Mouse (Mus musculus): ENCODE measurements around the gene Fam20a. TPM values are rescaled to one million over a fixed set of nuclear protein-coding genes. Genes with fewer than 3 reads are reported as not detected.

Fam20a gene
- polyA plus RNA-seq, 1 experiment from 2014 or later, result 1.2 TPM

GRCm38 (mm10) chr11:109680934-109681333 lies 41.1 kb downstream of the Fam20a start:
- WGBS (ENCODE audit: insufficient replicate concordance), result 39% methylated on average over 9 of the region's 9 CpGs
- Histone ChIP-seq H3K4me1 (ENCODE audit: control insufficient read depth, insufficient read depth, low read length) (peaks cover 10% of the 10 kb centered on the region), H3K27me3 (ENCODE audit: control insufficient read depth, insufficient read depth, low read length) (no peaks in the 10 kb centered on the region), H3K9ac (ENCODE audit: low read depth, low read length) (no peak overlapping the region), H3K27ac (ENCODE audit: low read depth, low read length) (no peak overlapping the region), H3K4me2 (no peak overlapping the region), H3K4me3 (ENCODE audit: low read depth, low read length) (no peak overlapping the region), H3K36me3 (ENCODE audit: control insufficient read depth, insufficient read depth, low read length) (no peaks in the 10 kb centered on the region), H3K9me3 (replicated peaks; ENCODE audit: control insufficient read depth, low read length) (no peaks in the 10 kb centered on the region)
- no peak for ATAC-seq (replicated peaks; ENCODE audit: insufficient number of reproducible peaks, low FRiP score, low TSS enrichment)

GRCm38 (mm10) chr11:109678291-109678690 lies 43.8 kb downstream of the Fam20a start:
- no peak for ATAC-seq (replicated peaks; ENCODE audit: insufficient number of reproducible peaks, low FRiP score, low TSS enrichment)
- no peak overlapping the region for H3K4me2 ChIP-seq
- 73% methylated on average over 12 of the region's 12 CpGs for WGBS (ENCODE audit: insufficient replicate concordance)
- H3K4me3 ChIP-seq (ENCODE audit: low read depth, low read length), result no peak overlapping the region
- no peaks in the 10 kb centered on the region for H3K36me3 ChIP-seq (ENCODE audit: control insufficient read depth, insufficient read depth, low read length)
- no peaks in the 10 kb centered on the region for H3K9me3 ChIP-seq (replicated peaks; ENCODE audit: control insufficient read depth, low read length)
- H3K4me1 ChIP-seq (ENCODE audit: control insufficient read depth, insufficient read depth, low read length), result peaks cover 10% of the 10 kb centered on the region
- no peak overlapping the region for H3K27ac ChIP-seq (ENCODE audit: low read depth, low read length)
- no peaks in the 10 kb centered on the region for H3K27me3 ChIP-seq (ENCODE audit: control insufficient read depth, insufficient read depth, low read length)
- H3K9ac ChIP-seq (ENCODE audit: low read depth, low read length), result no peak overlapping the region

GRCm38 (mm10) chr11:109676621-109677373 lies 45.3 kb downstream of the Fam20a start:
- ATAC-seq (replicated peaks; ENCODE audit: insufficient number of reproducible peaks, low FRiP score, low TSS enrichment), result no peak
- 70% methylated on average over 12 of the region's 12 CpGs for WGBS (ENCODE audit: insufficient replicate concordance)
- H3K4me1 ChIP-seq (ENCODE audit: control insufficient read depth, insufficient read depth, low read length), result peaks cover 13% of the 10 kb centered on the region
- H3K4me2 ChIP-seq, result no peak overlapping the region
- H3K9ac ChIP-seq (ENCODE audit: low read depth, low read length), result no peak overlapping the region
- no peaks in the 10 kb centered on the region for H3K9me3 ChIP-seq (replicated peaks; ENCODE audit: control insufficient read depth, low read length)
- no peak overlapping the region for H3K27ac ChIP-seq (ENCODE audit: low read depth, low read length)
- H3K36me3 ChIP-seq (ENCODE audit: control insufficient read depth, insufficient read depth, low read length), result no peaks in the 10 kb centered on the region
- H3K4me3 ChIP-seq (ENCODE audit: low read depth, low read length), result no peak overlapping the region
- no peaks in the 10 kb centered on the region for H3K27me3 ChIP-seq (ENCODE audit: control insufficient read depth, insufficient read depth, low read length)

- Histone ChIP-seq H3K27ac (ENCODE audit: low read depth, low read length) (no peak overlapping the region), H3K4me3 (ENCODE audit: low read depth, low read length) (no peak overlapping the region), H3K9me3 (replicated peaks; ENCODE audit: control insufficient read depth, low read length) (no peaks in the 10 kb centered on the region), H3K36me3 (ENCODE audit: control insufficient read depth, insufficient read depth, low read length) (peaks cover under 1% of the 10 kb centered on the region; the same call in 1 of the 2 replicates), H3K4me1 (ENCODE audit: control insufficient read depth, insufficient read depth, low read length) (0 out of 2 replicates have a peak, but pooled peaks cover 6% of the 10 kb centered on the region), H3K9ac (ENCODE audit: low read depth, low read length) (no peak overlapping the region), H3K4me2 (no peak overlapping the region), H3K27me3 (ENCODE audit: control insufficient read depth, insufficient read depth, low read length) (no peaks in the 10 kb centered on the region)
- ATAC-seq (replicated peaks; ENCODE audit: insufficient number of reproducible peaks, low FRiP score, low TSS enrichment), result no peak
- 85% methylated on average over 9 of the region's 9 CpGs for WGBS (ENCODE audit: insufficient replicate concordance)
Measured at GRCm38 (mm10) chr11:109675771-109676170, 46.3 kb downstream of the Fam20a start.

GRCm38 (mm10) chr11:109675208-109675607 lies 46.9 kb downstream of the Fam20a start:
- 81% methylated on average over 3 of the region's 3 CpGs for WGBS (ENCODE audit: insufficient replicate concordance)

GRCm38 (mm10) chr11:109674542-109674941 lies 47.5 kb downstream of the Fam20a start:
- H3K27me3 ChIP-seq (ENCODE audit: control insufficient read depth, insufficient read depth, low read length), result no peaks in the 10 kb centered on the region
- WGBS (ENCODE audit: insufficient replicate concordance), result 71% methylated on average over 11 of the region's 11 CpGs

More at GRCm38 (mm10) chr11:109675208-109675607, 46.9 kb downstream of the Fam20a start:
- H3K4me1 ChIP-seq (ENCODE audit: control insufficient read depth, insufficient read depth, low read length), result 0 out of 2 replicates have a peak, but pooled peaks cover 3% of the 10 kb centered on the region
- no peak overlapping the region for H3K4me2 ChIP-seq
- ATAC-seq (replicated peaks; ENCODE audit: insufficient number of reproducible peaks, low FRiP score, low TSS enrichment), result no peak
- no peak overlapping the region for H3K9ac ChIP-seq (ENCODE audit: low read depth, low read length)
- H3K36me3 ChIP-seq (ENCODE audit: control insufficient read depth, insufficient read depth, low read length), result peaks cover 3% of the 10 kb centered on the region; the same call in 1 of the 2 replicates
- no peak overlapping the region for H3K4me3 ChIP-seq (ENCODE audit: low read depth, low read length)
- no peaks in the 10 kb centered on the region for H3K27me3 ChIP-seq (ENCODE audit: control insufficient read depth, insufficient read depth, low read length)
- no peaks in the 10 kb centered on the region for H3K9me3 ChIP-seq (replicated peaks; ENCODE audit: control insufficient read depth, low read length)
- H3K27ac ChIP-seq (ENCODE audit: low read depth, low read length), result no peak overlapping the region

GRCm38 (mm10) chr11:109673741-109674140 lies 48.3 kb downstream of the Fam20a start:
- H3K4me1 ChIP-seq (ENCODE audit: control insufficient read depth, insufficient read depth, low read length), result 0 out of 2 replicates have a peak, but pooled peaks cover 3% of the 10 kb centered on the region
- H3K36me3 ChIP-seq (ENCODE audit: control insufficient read depth, insufficient read depth, low read length), result peaks cover 6% of the 10 kb centered on the region; the same call in 1 of the 2 replicates
- 77% methylated on average over 7 of the region's 7 CpGs for WGBS (ENCODE audit: insufficient replicate concordance)
- no peak overlapping the region for H3K27ac ChIP-seq (ENCODE audit: low read depth, low read length)
- no peaks in the 10 kb centered on the region for H3K9me3 ChIP-seq (replicated peaks; ENCODE audit: control insufficient read depth, low read length)
- no peak overlapping the region for H3K9ac ChIP-seq (ENCODE audit: low read depth, low read length)
- H3K4me2 ChIP-seq, result no peak overlapping the region
- ATAC-seq (replicated peaks; ENCODE audit: insufficient number of reproducible peaks, low FRiP score, low TSS enrichment), result no peak
- no peaks in the 10 kb centered on the region for H3K27me3 ChIP-seq (ENCODE audit: control insufficient read depth, insufficient read depth, low read length)
- H3K4me3 ChIP-seq (ENCODE audit: low read depth, low read length), result no peak overlapping the region

More at GRCm38 (mm10) chr11:109674542-109674941, 47.5 kb downstream of the Fam20a start:
- Histone ChIP-seq H3K4me3 (ENCODE audit: low read depth, low read length) (no peak overlapping the region), H3K27ac (ENCODE audit: low read depth, low read length) (no peak overlapping the region), H3K4me1 (ENCODE audit: control insufficient read depth, insufficient read depth, low read length) (0 out of 2 replicates have a peak, but pooled peaks cover 3% of the 10 kb centered on the region), H3K9me3 (replicated peaks; ENCODE audit: control insufficient read depth, low read length) (no peaks in the 10 kb centered on the region), H3K36me3 (ENCODE audit: control insufficient read depth, insufficient read depth, low read length) (peaks cover 6% of the 10 kb centered on the region; the same call in 1 of the 2 replicates), H3K4me2 (no peak overlapping the region), H3K9ac (ENCODE audit: low read depth, low read length) (no peak overlapping the region)
- no peak for ATAC-seq (replicated peaks; ENCODE audit: insufficient number of reproducible peaks, low FRiP score, low TSS enrichment)

- no peak for ATAC-seq (replicated peaks; ENCODE audit: insufficient number of reproducible peaks, low FRiP score, low TSS enrichment)
- H3K4me2 ChIP-seq, result no peak overlapping the region
- H3K4me3 ChIP-seq (ENCODE audit: low read depth, low read length), result no peak overlapping the region
- H3K27me3 ChIP-seq (ENCODE audit: control insufficient read depth, insufficient read depth, low read length), result no peaks in the 10 kb centered on the region
- H3K9ac ChIP-seq (ENCODE audit: low read depth, low read length), result no peak overlapping the region
- peaks cover 9% of the 10 kb centered on the region for H3K36me3 ChIP-seq (ENCODE audit: control insufficient read depth, insufficient read depth, low read length)
- WGBS (ENCODE audit: insufficient replicate concordance), result 53% methylated on average over 21 of the region's 21 CpGs
- H3K9me3 ChIP-seq (replicated peaks; ENCODE audit: control insufficient read depth, low read length), result no peaks in the 10 kb centered on the region
- H3K4me1 ChIP-seq (ENCODE audit: control insufficient read depth, insufficient read depth, low read length), result 0 out of 2 replicates have a peak, but pooled peaks cover 3% of the 10 kb centered on the region
- no peak overlapping the region for H3K27ac ChIP-seq (ENCODE audit: low read depth, low read length)
Measured at GRCm38 (mm10) chr11:109672881-109673739, 49.0 kb downstream of the Fam20a start.
